Mouse (Mus musculus): ENCODE results near the gene Gzma.

Gene Gzma

GRCm38 (mm10) chr13:113100879-113101278 is at the start of gene Gzma:
Gene Gzma, minus strand, starts transcription at chr13:113100981.
- no peak for DNase-seq

GRCm38 (mm10) chr13:113139597-113139996 is 38.8 kb upstream of the Gzma start:
- DNase-seq = no peak

GRCm38 (mm10) chr13:113129974-113130373 is 29.2 kb upstream of the Gzma start:
- DNase-seq = no peak

- no peak for DNase-seq
These were observed 20.5 kb upstream of the Gzma start for GRCm38 (mm10) chr13:113121326-113121725.

GRCm38 (mm10) chr13:113120324-113121237 is 19.8 kb upstream of the Gzma start:
- no peak for DNase-seq

GRCm38 (mm10) chr13:113118977-113119376 is 18.2 kb upstream of the Gzma start:
- no peak for DNase-seq

GRCm38 (mm10) chr13:113104759-113105158 is 4.0 kb upstream of the Gzma start:
- DNase-seq = no peak

GRCm38 (mm10) chr13:113101804-113102203 is 1.0 kb upstream of the Gzma start:
- DNase-seq = no peak

GRCm38 (mm10) chr13:113098406-113098805 is 2.4 kb downstream of the Gzma start:
- DNase-seq = no peak

GRCm38 (mm10) chr13:113097011-113097410 is 3.8 kb downstream of the Gzma start:
- DNase-seq = no peak

- DNase-seq = no peak
These were observed 6.2 kb downstream of the Gzma start for GRCm38 (mm10) chr13:113094618-113095017.

- no peak for DNase-seq
These were observed 10.3 kb downstream of the Gzma start for GRCm38 (mm10) chr13:113090489-113090888.

GRCm38 (mm10) chr13:113087226-113088017 is 13.4 kb downstream of the Gzma start:
- DNase-seq = no peak

- DNase-seq = no peak
These were observed 16.0 kb downstream of the Gzma start for GRCm38 (mm10) chr13:113084732-113085131.

GRCm38 (mm10) chr13:113082101-113082500 is 18.7 kb downstream of the Gzma start:
- DNase-seq = no peak

GRCm38 (mm10) chr13:113079021-113079420 is 21.8 kb downstream of the Gzma start:
- no peak for DNase-seq

GRCm38 (mm10) chr13:113064542-113064941 is 36.2 kb downstream of the Gzma start:
- DNase-seq = no peak

- DNase-seq = no peak
These were observed 39.0 kb downstream of the Gzma start for GRCm38 (mm10) chr13:113061746-113062145.

GRCm38 (mm10) chr13:113055826-113056225 is 45.0 kb downstream of the Gzma start:
- peak in 1 of 2 experiments; percentile 35 for DNase-seq

GRCm38 (mm10) chr13:113054230-113054629 is 46.6 kb downstream of the Gzma start:
- DNase-seq = no peak

GRCm38 (mm10) chr13:113047647-113048046 is 53.1 kb downstream of the Gzma start:
- no peak for DNase-seq

GRCm38 (mm10) chr13:113047018-113047417 is 53.8 kb downstream of the Gzma start:
- no peak for DNase-seq

- peak; percentile 55 to 69 for DNase-seq
These were observed 54.4 kb downstream of the Gzma start, which contains the start of gene Gpx8 for GRCm38 (mm10) chr13:113046211-113046883. Gene Gpx8, minus strand, starts transcription at chr13:113046410.
